Mouse (Mus musculus): ENCODE measurements around the gene Gm11027. TPM values are rescaled to one million over a fixed set of nuclear protein-coding genes. Genes with fewer than 3 reads are reported as not detected.
"Not testable (repeated sequence)": the region's sequence is repeated elsewhere in the genome, so short reads cannot be mapped to it uniquely, and the experiment has no call there.

The Gm11027 gene
- polyA plus RNA-seq (2014; fragmentation: Nextera tagmentation; extraction: Ambion mirVana): not detected in 2 replicates

DNA sequence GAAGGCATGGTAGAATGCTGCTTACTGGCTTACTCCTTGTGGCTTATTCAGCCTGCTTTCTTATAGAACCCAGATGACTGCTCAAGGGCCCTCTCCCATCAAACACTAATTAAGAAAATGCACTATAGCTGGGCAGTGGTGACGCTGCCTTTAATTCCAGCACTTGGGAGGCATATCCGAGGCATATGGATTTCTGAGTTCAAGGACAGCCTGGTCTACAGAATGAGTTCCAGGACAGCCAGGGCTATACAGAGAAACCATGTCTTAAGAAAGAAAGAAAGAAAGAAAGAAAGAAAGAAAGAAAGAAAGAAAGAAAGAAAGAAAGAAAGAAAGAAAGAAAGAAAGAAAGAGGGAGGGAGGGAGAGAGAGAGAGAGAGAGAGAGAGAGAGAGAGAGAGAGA, at the start of gene Gm11027:
Gm11027 (plus strand) TSS at position 301 of the 400 bp plus-strand sequence.
- H3K27me3 ChIP-seq (ENCODE audit: control insufficient read depth, insufficient read depth, low read length); H3K4me3 ChIP-seq (replicated peaks; ENCODE audit: low read depth, low read length); H3K9ac ChIP-seq (replicated peaks; ENCODE audit: low read length); ATAC-seq (ENCODE audit: low FRiP score, low TSS enrichment); H3K36me3 ChIP-seq (ENCODE audit: control insufficient read depth, insufficient read depth, low read length); H3K4me1 ChIP-seq (ENCODE audit: control insufficient read depth, insufficient read depth, low read length); H3K27ac ChIP-seq (replicated peaks; ENCODE audit: low read depth, low read length); DNase-seq; H3K9me3 ChIP-seq (ENCODE audit: control insufficient read depth, low read length); H3K4me2 ChIP-seq (ENCODE audit: low read length): not testable (repeated sequence)
- 80% methylated on average over 2 of the region's 2 CpGs for WGBS

DNA sequence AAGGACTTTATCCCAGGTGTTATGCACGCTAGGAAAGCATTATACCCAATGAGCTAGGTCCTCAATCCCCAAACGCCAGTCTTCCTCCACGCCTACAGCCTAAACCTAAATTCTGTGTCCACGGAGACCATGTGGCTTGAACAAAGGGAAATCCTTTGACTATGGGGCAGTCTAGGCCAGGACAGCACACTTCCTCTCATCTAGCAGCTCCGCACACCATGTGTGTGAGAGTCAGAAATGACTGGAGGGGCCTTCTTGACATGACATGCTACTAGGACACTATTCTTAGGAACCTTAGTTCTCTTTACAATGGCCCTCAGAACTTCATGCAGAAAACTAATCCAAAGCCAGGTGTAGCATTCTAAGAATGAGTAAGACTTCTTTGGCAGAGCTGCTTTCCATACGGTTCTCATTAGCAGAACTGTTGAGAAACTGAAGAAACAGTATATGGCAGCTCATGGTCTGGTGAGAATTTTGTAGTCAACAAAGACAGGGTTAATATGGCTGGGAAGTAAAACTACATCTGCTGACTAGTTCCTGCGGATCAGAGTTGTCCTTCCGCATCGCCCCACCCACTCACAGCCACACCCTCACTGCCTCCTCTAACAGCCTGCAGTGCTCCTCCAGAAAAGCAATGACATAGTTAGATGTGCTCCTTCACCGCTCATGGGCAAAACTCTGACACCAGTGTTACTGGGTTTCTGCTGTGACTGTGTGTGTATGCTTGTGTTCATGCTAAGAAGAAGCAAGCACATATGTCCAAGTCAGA, 48.7 kb upstream of the Gm11027 start:
- ATAC-seq (ENCODE audit: low FRiP score, low TSS enrichment) (no peak), DNase-seq (no peak)
- no peak overlapping the region for H3K4me2 ChIP-seq (ENCODE audit: low read length)

DNA sequence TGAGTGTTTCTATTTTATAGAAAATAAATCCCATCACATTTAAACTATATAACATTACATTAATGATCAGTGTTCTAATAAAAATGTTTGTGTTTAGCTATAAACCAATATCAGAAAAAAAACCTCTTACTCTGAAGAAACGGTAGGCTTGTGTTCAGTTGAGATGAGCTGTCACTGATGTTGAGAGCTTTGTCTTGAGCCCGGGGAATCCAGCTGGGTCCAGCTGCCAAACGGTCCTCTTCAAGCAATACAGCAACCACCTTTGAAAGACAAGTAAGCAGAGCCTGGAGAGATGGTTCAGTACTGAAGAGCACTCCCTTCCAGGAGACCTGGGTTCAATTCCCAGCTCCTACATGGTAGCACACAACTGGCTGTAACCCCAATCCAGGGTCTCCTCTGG, 45.7 kb upstream of the Gm11027 start:
- Histone ChIP-seq H3K27me3 (ENCODE audit: control insufficient read depth, insufficient read depth, low read length) (no peaks in the 10 kb centered on the region), H3K4me2 (ENCODE audit: low read length) (no peak overlapping the region), H3K9me3 (ENCODE audit: control insufficient read depth, low read length) (no peaks in the 10 kb centered on the region), H3K4me1 (ENCODE audit: control insufficient read depth, insufficient read depth, low read length) (no peaks in the 10 kb centered on the region), H3K36me3 (ENCODE audit: control insufficient read depth, insufficient read depth, low read length) (peaks cover 18% of the 10 kb centered on the region), H3K4me3 (replicated peaks; ENCODE audit: low read depth, low read length) (no peak overlapping the region), H3K27ac (replicated peaks; ENCODE audit: low read depth, low read length) (no peak overlapping the region), H3K9ac (replicated peaks; ENCODE audit: low read length) (no peak overlapping the region)
- DNase-seq (no peak), ATAC-seq (ENCODE audit: low FRiP score, low TSS enrichment) (no peak)
- 85% methylated on average over 3 of the region's 3 CpGs for WGBS

More for the DNA sequence above, 48.7 kb upstream of the Gm11027 start:
- H3K27me3 ChIP-seq (ENCODE audit: control insufficient read depth, insufficient read depth, low read length): no peaks in the 10 kb centered on the region
- H3K9ac ChIP-seq (replicated peaks; ENCODE audit: low read length): no peak overlapping the region
- peaks cover 24% of the 10 kb centered on the region for H3K36me3 ChIP-seq (ENCODE audit: control insufficient read depth, insufficient read depth, low read length)
- H3K4me1 ChIP-seq (ENCODE audit: control insufficient read depth, insufficient read depth, low read length): no peaks in the 10 kb centered on the region
- H3K27ac ChIP-seq (replicated peaks; ENCODE audit: low read depth, low read length): no peak overlapping the region
- H3K4me3 ChIP-seq (replicated peaks; ENCODE audit: low read depth, low read length): no peak overlapping the region
- no peaks in the 10 kb centered on the region for H3K9me3 ChIP-seq (ENCODE audit: control insufficient read depth, low read length)
- WGBS: 93% methylated on average over 10 of the region's 10 CpGs

DNA sequence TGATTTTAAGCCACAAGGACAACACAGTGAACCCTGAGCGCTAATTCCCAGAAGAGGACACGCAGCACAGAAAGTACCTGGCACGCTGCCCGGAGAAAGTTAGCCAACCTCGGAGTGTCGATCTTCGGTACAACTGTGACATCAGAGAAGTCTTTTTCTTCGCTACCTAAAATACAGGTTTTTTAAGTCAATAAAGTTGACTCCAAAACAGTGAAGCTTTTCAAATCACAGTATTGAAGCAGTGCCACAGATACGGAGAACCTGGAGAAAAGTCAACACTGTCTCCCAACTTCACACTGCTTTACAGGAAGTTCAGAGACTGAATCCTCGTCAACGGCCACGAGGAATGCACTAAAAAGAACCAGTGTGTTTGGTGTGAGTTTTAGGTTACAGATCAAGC, 43.6 kb upstream of the Gm11027 start:
- peaks cover 8% of the 10 kb centered on the region; the same call in 1 of the 2 replicates for H3K36me3 ChIP-seq (ENCODE audit: control insufficient read depth, insufficient read depth, low read length)
- no peaks in the 10 kb centered on the region for H3K27me3 ChIP-seq (ENCODE audit: control insufficient read depth, insufficient read depth, low read length)
- no peaks in the 10 kb centered on the region for H3K9me3 ChIP-seq (ENCODE audit: control insufficient read depth, low read length)
- DNase-seq: peak; percentile 16
- H3K9ac ChIP-seq (replicated peaks; ENCODE audit: low read length): no peak overlapping the region
- H3K4me2 ChIP-seq (ENCODE audit: low read length): no peak overlapping the region
- H3K4me3 ChIP-seq (replicated peaks; ENCODE audit: low read depth, low read length): no peak overlapping the region
- 80% methylated on average over 12 of the region's 12 CpGs for WGBS
- no peaks in the 10 kb centered on the region for H3K4me1 ChIP-seq (ENCODE audit: control insufficient read depth, insufficient read depth, low read length)
- H3K27ac ChIP-seq (replicated peaks; ENCODE audit: low read depth, low read length): no peak overlapping the region
- no peak for ATAC-seq (ENCODE audit: low FRiP score, low TSS enrichment)

DNA sequence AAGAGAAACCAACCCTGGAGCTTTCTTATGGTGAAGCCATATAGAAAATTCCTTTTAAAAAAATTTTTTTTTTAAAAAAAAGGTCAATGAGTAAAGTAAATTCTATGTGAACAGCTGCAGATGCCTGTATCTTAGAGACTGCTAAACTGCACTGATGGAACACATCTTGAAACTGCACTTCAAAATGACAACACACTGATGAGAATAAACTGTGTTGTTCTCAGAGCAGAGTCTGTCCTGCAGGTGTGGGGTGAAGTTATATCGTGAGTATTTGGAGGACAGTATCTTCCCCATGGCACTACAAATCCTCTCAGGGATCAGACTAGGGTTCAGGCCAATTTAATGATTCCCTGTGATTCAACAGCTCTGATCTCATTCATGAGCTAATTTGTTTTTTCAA, 43.1 kb upstream of the Gm11027 start:
- ATAC-seq (ENCODE audit: low FRiP score, low TSS enrichment) (no peak), DNase-seq (no peak)
- Histone ChIP-seq H3K9me3 (ENCODE audit: control insufficient read depth, low read length) (no peaks in the 10 kb centered on the region), H3K4me2 (ENCODE audit: low read length) (no peak overlapping the region), H3K9ac (replicated peaks; ENCODE audit: low read length) (no peak overlapping the region), H3K36me3 (ENCODE audit: control insufficient read depth, insufficient read depth, low read length) (peaks cover 8% of the 10 kb centered on the region; the same call in 1 of the 2 replicates), H3K27ac (replicated peaks; ENCODE audit: low read depth, low read length) (no peak overlapping the region), H3K4me1 (ENCODE audit: control insufficient read depth, insufficient read depth, low read length) (no peaks in the 10 kb centered on the region), H3K4me3 (replicated peaks; ENCODE audit: low read depth, low read length) (no peak overlapping the region), H3K27me3 (ENCODE audit: control insufficient read depth, insufficient read depth, low read length) (no peaks in the 10 kb centered on the region)
- WGBS: 82% methylated on average over 1 of the region's 1 CpGs

DNA sequence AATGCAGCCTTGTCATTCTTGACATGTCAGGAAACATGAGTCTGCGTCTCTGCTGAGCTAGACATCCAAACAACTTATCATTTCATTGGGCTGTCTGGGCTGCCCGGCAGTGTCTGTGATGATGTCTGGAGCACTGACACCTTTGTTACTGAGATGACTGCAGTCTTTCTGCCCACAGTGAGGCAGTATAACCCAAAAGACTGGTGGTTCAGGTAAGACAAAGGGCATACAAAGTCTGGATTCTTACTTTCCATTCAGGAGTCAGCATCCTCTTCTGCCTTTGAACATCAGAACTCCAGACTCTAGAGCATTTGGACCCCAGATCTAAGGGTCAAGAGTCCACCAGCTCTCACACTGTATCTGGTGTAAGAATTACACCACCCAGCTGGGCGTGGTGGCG, 39.8 kb upstream of the Gm11027 start:
- no peak overlapping the region for H3K4me2 ChIP-seq (ENCODE audit: low read length)
- H3K36me3 ChIP-seq (ENCODE audit: control insufficient read depth, insufficient read depth, low read length): peaks cover 10% of the 10 kb centered on the region; the same call in 1 of the 2 replicates
- H3K27ac ChIP-seq (replicated peaks; ENCODE audit: low read depth, low read length): no peak overlapping the region
- no peak overlapping the region for H3K9ac ChIP-seq (replicated peaks; ENCODE audit: low read length)
- no peak overlapping the region for H3K4me3 ChIP-seq (replicated peaks; ENCODE audit: low read depth, low read length)
- DNase-seq (peak; percentile 5), ATAC-seq (ENCODE audit: low FRiP score, low TSS enrichment) (no peak)
- no peaks in the 10 kb centered on the region for H3K27me3 ChIP-seq (ENCODE audit: control insufficient read depth, insufficient read depth, low read length)
- 84% methylated on average over 4 of the region's 4 CpGs for WGBS
- H3K9me3 ChIP-seq (ENCODE audit: control insufficient read depth, low read length): no peaks in the 10 kb centered on the region
- H3K4me1 ChIP-seq (ENCODE audit: control insufficient read depth, insufficient read depth, low read length): no peaks in the 10 kb centered on the region

DNA sequence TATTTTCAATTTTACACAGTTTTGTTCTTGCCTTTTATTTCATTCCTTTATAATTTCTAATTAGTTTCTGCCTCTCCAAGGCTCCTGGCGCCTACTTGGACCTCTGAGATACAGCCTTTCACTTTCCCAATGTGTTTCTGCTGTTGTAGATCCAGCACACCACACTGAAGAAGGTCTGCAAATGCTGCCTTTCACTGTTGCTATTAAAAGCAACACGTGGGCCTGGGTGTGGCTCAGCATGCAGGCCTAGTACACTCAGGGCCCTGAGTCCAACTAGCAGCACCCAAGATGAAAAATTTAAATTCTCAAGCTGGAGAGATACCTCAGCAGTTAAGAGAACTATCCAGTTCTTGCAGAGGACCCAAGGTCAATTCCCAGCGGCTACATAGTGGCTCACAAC, 38.5 kb upstream of the Gm11027 start:
- no peaks in the 10 kb centered on the region for H3K27me3 ChIP-seq (ENCODE audit: control insufficient read depth, insufficient read depth, low read length)
- DNase-seq (no peak), ATAC-seq (ENCODE audit: low FRiP score, low TSS enrichment) (no peak)
- H3K9me3 ChIP-seq (ENCODE audit: control insufficient read depth, low read length): no peaks in the 10 kb centered on the region
- WGBS: 90% methylated on average over 3 of the region's 3 CpGs
- no peak overlapping the region for H3K9ac ChIP-seq (replicated peaks; ENCODE audit: low read length)
- H3K4me3 ChIP-seq (replicated peaks; ENCODE audit: low read depth, low read length): no peak overlapping the region
- H3K4me1 ChIP-seq (ENCODE audit: control insufficient read depth, insufficient read depth, low read length): no peaks in the 10 kb centered on the region
- H3K4me2 ChIP-seq (ENCODE audit: low read length): no peak overlapping the region
- no peak overlapping the region for H3K27ac ChIP-seq (replicated peaks; ENCODE audit: low read depth, low read length)
- peaks cover 11% of the 10 kb centered on the region for H3K36me3 ChIP-seq (ENCODE audit: control insufficient read depth, insufficient read depth, low read length)

DNA sequence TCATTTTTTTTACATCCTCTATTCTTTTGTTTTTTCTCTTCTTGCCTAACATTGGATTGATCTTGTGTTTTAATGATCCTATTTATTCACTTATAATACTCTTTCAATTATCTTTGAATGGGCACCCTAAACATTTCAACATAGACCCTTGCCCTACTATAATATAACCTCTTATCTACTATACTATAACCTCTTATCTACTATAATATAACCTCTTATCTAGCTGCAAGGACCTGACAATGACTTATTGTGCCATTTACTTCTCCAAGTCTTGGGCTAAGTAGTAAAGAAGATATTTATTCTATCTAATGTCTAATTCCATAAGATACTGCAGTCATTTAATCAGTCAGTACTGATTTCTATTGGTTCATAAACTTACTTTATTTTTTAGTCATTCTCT, 36.8 kb upstream of the Gm11027 start:
- no peak overlapping the region for H3K4me3 ChIP-seq (replicated peaks; ENCODE audit: low read depth, low read length)
- no peaks in the 10 kb centered on the region for H3K4me1 ChIP-seq (ENCODE audit: control insufficient read depth, insufficient read depth, low read length)
- H3K4me2 ChIP-seq (ENCODE audit: low read length): no peak overlapping the region
- H3K36me3 ChIP-seq (ENCODE audit: control insufficient read depth, insufficient read depth, low read length): peaks cover 17% of the 10 kb centered on the region
- H3K27me3 ChIP-seq (ENCODE audit: control insufficient read depth, insufficient read depth, low read length): no peaks in the 10 kb centered on the region
- no peak overlapping the region for H3K27ac ChIP-seq (replicated peaks; ENCODE audit: low read depth, low read length)
- H3K9me3 ChIP-seq (ENCODE audit: control insufficient read depth, low read length): no peaks in the 10 kb centered on the region
- no peak overlapping the region for H3K9ac ChIP-seq (replicated peaks; ENCODE audit: low read length)
- DNase-seq (no peak), ATAC-seq (ENCODE audit: low FRiP score, low TSS enrichment) (no peak)

DNA sequence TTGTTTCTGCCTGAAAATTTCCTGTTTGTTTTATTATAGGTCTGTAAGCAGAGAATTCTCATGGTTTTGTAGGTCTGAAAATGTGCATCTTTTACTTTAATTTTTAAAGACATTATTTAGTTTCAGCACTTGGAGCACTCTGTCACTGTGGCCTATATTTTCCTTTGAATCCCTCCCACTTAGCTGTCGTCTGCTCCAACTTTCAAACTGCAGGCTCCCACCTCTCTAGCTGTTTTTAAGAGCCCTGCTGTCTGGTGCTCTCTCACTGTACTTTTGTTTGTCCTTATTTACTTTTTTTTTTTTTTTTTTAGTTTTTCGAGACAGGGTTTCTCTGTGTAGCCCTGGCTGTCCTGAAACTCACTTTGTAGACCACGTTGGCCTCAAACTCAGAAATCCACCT, 36.4 kb upstream of the Gm11027 start:
- H3K4me3 ChIP-seq (replicated peaks; ENCODE audit: low read depth, low read length): no peak overlapping the region
- DNase-seq (no peak), ATAC-seq (ENCODE audit: low FRiP score, low TSS enrichment) (no peak)
- H3K9me3 ChIP-seq (ENCODE audit: control insufficient read depth, low read length): no peaks in the 10 kb centered on the region
- H3K27ac ChIP-seq (replicated peaks; ENCODE audit: low read depth, low read length): no peak overlapping the region
- 83% methylated on average over 3 of the region's 3 CpGs for WGBS
- H3K9ac ChIP-seq (replicated peaks; ENCODE audit: low read length): no peak overlapping the region
- no peak overlapping the region for H3K4me2 ChIP-seq (ENCODE audit: low read length)
- H3K4me1 ChIP-seq (ENCODE audit: control insufficient read depth, insufficient read depth, low read length): no peaks in the 10 kb centered on the region
- peaks cover 20% of the 10 kb centered on the region for H3K36me3 ChIP-seq (ENCODE audit: control insufficient read depth, insufficient read depth, low read length)
- no peaks in the 10 kb centered on the region for H3K27me3 ChIP-seq (ENCODE audit: control insufficient read depth, insufficient read depth, low read length)

Data from midbrain, embryonic 14.5 days (tissue).